In the genomic region with DNA sequence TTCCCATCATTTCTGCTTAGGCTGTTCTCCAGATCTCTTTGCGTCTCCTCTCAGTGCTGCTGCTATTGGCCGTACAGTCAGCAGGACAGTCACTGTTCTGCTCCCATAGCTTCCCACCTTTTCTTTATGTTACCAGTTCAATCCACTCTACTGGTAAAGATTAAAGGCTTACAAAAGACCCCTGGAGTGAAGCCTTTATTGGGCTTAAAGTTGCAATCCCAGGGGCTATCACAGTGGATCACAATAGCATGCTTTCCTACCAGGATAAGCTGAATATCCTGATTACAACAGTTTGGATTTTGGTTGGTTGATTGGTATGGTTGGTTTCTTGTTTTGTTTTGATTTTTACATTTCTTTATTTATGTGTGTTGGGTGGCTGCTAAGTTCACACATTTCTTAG, we compare ENCODE assay signal across 10 mouse cellular contexts.
"Had no signal": no experiment of that assay in that cellular context is flagged by ENCODE, and none has a peak within 500 bp of the region (broad histone marks: within the 10 kb centered on the region; RNA-seq: fewer than 3 reads in every experiment).

No protein-coding gene starts in this region.

- H3K4me1 ChIP-seq: limb, embryonic 15.5 days had no signal

- H3K27ac ChIP-seq: left cerebral cortex, adult 2 months; limb, embryonic 15.5 days; liver, embryonic 12.5 days; lung, embryonic 15.5 days; midbrain, embryonic 13.5 days had no signal

- H3K4me3 ChIP-seq: left cerebral cortex, adult 2 months; limb, embryonic 15.5 days; liver, embryonic 12.5 days; lung, embryonic 15.5 days; midbrain, embryonic 13.5 days; neural tube, embryonic 15.5 days had no signal

- DNase-seq: kidney, postnatal 10 days; kidney, postnatal 4 days; right cerebral cortex, postnatal 14 days; thymus, postnatal 4 days had no signal
